Comparison of ENCODE assay signal across 22 mouse cellular contexts in genomic region chr8:48673476-48673875, GRCm38 (mm10).
DNase-seq lines count a peak whose midpoint lies in the region; ATAC-seq and TF ChIP-seq lines count a peak whose summit lies in the region.
"Had no signal": no experiment of that assay in that cellular context is flagged by ENCODE, and none has a peak within 500 bp of the region (broad histone marks: within the 10 kb centered on the region; RNA-seq: fewer than 3 reads in every experiment).

No protein-coding gene starts in this region.

- no peak overlapping the region for H3K4me2 ChIP-seq in liver, embryonic 12.5 days

- no peak for TF ChIP-seq POLR2A in kidney, adult 2 months (IDR thresholded peaks at IDR 0.05; ENCODE audit: low read depth, low read length)
- TF ChIP-seq POLR2A in liver, adult 2 months (IDR thresholded peaks at IDR 0.05; ENCODE audit: extremely low read depth, insufficient read depth, low read length), result no peak

- ATAC-seq in liver, embryonic 12.5 days, result no peak
- ATAC-seq: activated CD4-positive, CD25-positive, alpha-beta regulatory T cell, adult 4 months; CD4-positive, CD25-positive, alpha-beta regulatory T cell, adult 4 months; Patski had no signal

- H3K27ac ChIP-seq in kidney, adult 2 months (ENCODE audit: insufficient read depth, low read depth, low read length), result no peak overlapping the region
- no peak overlapping the region for H3K27ac ChIP-seq in liver, adult 2 months (replicated peaks; ENCODE audit: insufficient read depth, low read depth, low read length)
- no peak overlapping the region for H3K27ac ChIP-seq in liver, embryonic 12.5 days

- no peaks in the 10 kb centered on the region for H3K36me3 ChIP-seq in kidney, adult 2 months (ENCODE audit: control insufficient read depth, insufficient read depth, low read length)
- H3K36me3 ChIP-seq in liver, adult 2 months (ENCODE audit: control insufficient read depth, insufficient read depth, low read length), result no peaks in the 10 kb centered on the region
- no peaks in the 10 kb centered on the region for H3K36me3 ChIP-seq in liver, embryonic 12.5 days
- H3K36me3 ChIP-seq: G1E had no signal

- no peak for TF ChIP-seq CTCF in kidney, adult 2 months (conservative IDR thresholded peaks at IDR 0.05; ENCODE audit: insufficient read depth, insufficient read length, low read depth, low read length)
- TF ChIP-seq CTCF in liver, adult 2 months (IDR thresholded peaks at IDR 0.05; ENCODE audit: low read depth, low read length), result no peak

- no peak overlapping the region for H3K4me3 ChIP-seq in kidney, adult 2 months (ENCODE audit: insufficient read depth, low read depth, low read length)
- no peak overlapping the region for H3K4me3 ChIP-seq in liver, adult 2 months (ENCODE audit: insufficient read depth, low read depth, low read length)
- H3K4me3 ChIP-seq in liver, embryonic 12.5 days, result no peak overlapping the region

- WGBS in kidney, adult 2 months, result 38% methylated on average over 2 of the region's 2 CpGs
- 16% methylated on average over 2 of the region's 2 CpGs for WGBS in liver, adult 2 months
- WGBS in liver, embryonic 12.5 days (ENCODE audit: insufficient replicate concordance), result 68% methylated on average over 2 of the region's 2 CpGs

- no peaks in the 10 kb centered on the region for H3K9me3 ChIP-seq in liver, embryonic 12.5 days (replicated peaks)

- no peak overlapping the region for H3K9ac ChIP-seq in liver, adult 2 months (ENCODE audit: low read depth, low read length)
- no peak overlapping the region for H3K9ac ChIP-seq in liver, embryonic 12.5 days

- H3K4me1 ChIP-seq in kidney, adult 2 months (ENCODE audit: control insufficient read depth, insufficient read depth, low read length), result no peaks in the 10 kb centered on the region
- no peaks in the 10 kb centered on the region for H3K4me1 ChIP-seq in liver, adult 2 months (ENCODE audit: control insufficient read depth, insufficient read depth, low read length)
- no peaks in the 10 kb centered on the region for H3K4me1 ChIP-seq in liver, embryonic 12.5 days

- peak; percentile 10 for DNase-seq in heart, adult 11 months
- DNase-seq in heart, adult 9 months (ENCODE audit: low spot score in 2 of 2), result no peak
- DNase-seq in kidney, adult 2 months, result peak; percentile 60
- DNase-seq in kidney, postnatal 14 days, result no peak
- DNase-seq in kidney, adult 9 months, result peak; percentile 45
- DNase-seq in kidney, adult 18-20 months, result no peak
- peak; percentile 68 for DNase-seq in liver, adult 2 months (ENCODE audit: extremely low read depth, low read depth, low spot score)
- DNase-seq: adrenal gland, adult 2 months; adrenal gland, adult 8-10 months; adrenal gland, postnatal 10 days; adrenal gland, postnatal 14 days; adrenal gland, postnatal 25 days; adrenal gland, postnatal 36 days; B cell, adult 2 months; cerebellum, adult 11 months; cerebellum, adult 11-12 months had no signal

- no peaks in the 10 kb centered on the region for H3K79me2 ChIP-seq in liver, adult 2 months (ENCODE audit: control insufficient read depth, insufficient read depth, low read length)

- no peaks in the 10 kb centered on the region for H3K27me3 ChIP-seq in kidney, adult 2 months (replicated peaks; ENCODE audit: control insufficient read depth, insufficient read depth, low read length)
- no peaks in the 10 kb centered on the region for H3K27me3 ChIP-seq in liver, adult 2 months (ENCODE audit: control insufficient read depth, insufficient read depth, low read length)
- H3K27me3 ChIP-seq in liver, embryonic 12.5 days (replicated peaks), result no peaks in the 10 kb centered on the region
- H3K27me3 ChIP-seq: CH12.LX, Patski had no signal

Comparison
In these comparisons a context has a peak if more than half of its experiments do, and no peak if none do; other contexts are left out.
1. DNase-seq: peak in heart, adult 11 months (single experiment), kidney, adult 2 months (single experiment), kidney, adult 9 months (single experiment) and liver, adult 2 months (single experiment); none in heart, adult 9 months (0 of 2), kidney, postnatal 14 days (single experiment) and kidney, adult 18-20 months (single experiment).